Mouse (Mus musculus) thymus, postnatal 14 days (tissue): ENCODE results near the gene Psmb6.
A peak's percentile ranks its signal among the peaks of the same experiment; 100 is the strongest.
"Not testable (repeated sequence)": the region's sequence is repeated elsewhere in the genome, so short reads cannot be mapped to it uniquely, and the experiment has no call there.

Source experiments
- DNase-seq: peaks from one replicate; pipeline ENCODE4 v3.0.0; 2021

The Psmb6 gene

DNA sequence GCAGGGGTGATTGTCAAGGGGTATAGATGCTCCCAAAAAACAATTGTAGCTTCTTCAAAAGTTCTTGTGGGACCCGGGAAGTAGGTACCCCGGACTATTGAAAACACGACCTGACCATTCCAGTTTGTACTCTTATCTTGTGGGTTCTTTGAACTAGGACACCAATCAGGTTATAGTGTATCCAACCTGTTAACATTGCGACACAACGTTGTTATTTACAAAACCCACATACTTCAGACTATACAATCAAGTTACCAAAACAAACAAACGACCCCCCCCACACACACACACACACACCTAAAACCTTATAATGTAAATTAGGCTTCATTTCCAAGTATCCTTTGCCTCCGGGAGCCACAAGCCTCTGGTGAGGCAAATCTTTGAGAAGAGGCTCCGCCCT, 385 bp upstream of the Psmb6 start:
- DNase-seq, result no peak

DNA sequence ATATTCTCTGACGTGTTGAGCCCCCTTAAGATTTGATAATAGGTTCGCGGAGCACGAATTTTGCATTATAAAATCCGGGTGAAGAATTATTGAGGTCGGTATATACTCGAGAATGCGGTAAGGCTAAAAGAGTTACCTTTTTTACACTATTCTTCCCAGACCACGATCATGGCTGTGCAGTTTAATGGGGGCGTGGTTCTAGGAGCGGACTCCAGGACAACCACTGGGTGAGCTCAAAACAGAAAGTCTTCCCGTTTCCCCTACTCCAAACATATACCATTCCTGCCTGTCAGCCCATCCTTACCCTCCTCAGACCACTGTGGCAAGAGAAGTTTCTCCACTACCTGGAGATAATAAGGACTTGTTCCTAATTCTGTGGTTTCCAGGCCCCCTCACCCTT, 559 bp downstream of the Psmb6 start:
- DNase-seq, result no peak

GRCm38 (mm10) chr11:70526211-70526610, 1.0 kb downstream of the Psmb6 start:
- DNase-seq, result no peak

GRCm38 (mm10) chr11:70528610-70529009, 3.4 kb downstream of the Psmb6 start:
- DNase-seq, result no peak

GRCm38 (mm10) chr11:70531065-70531464, 5.9 kb downstream of the Psmb6 start:
- DNase-seq, result not testable (repeated sequence)

DNA sequence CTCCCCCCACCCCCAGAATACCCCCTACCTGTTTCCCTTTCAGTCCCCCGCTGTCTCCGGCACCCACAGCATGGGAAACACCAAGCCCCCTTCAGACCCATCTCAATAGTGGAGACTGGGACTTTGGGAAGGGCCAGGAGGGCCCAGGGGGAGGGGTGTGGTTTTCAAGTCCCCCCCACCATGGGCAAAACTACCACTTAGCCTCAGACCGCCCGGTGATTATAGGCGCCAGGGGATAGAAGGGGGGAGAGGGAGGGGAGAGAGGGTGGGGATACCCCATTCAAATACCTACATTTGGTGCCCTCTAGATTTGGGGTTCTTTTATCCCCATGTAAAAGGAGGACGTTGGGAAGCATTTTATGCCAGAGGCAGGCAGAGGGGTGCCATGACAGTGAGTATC, 7.7 kb downstream of the Psmb6 start, which contains the start of gene Gm40193:
Gm40193 (minus strand) TSS at position 101 of the 400 bp plus-strand sequence.
- DNase-seq, result no peak

- DNase-seq, result no peak
Observed at GRCm38 (mm10) chr11:70539423-70539822, 14.3 kb downstream of the Psmb6 start.

DNA sequence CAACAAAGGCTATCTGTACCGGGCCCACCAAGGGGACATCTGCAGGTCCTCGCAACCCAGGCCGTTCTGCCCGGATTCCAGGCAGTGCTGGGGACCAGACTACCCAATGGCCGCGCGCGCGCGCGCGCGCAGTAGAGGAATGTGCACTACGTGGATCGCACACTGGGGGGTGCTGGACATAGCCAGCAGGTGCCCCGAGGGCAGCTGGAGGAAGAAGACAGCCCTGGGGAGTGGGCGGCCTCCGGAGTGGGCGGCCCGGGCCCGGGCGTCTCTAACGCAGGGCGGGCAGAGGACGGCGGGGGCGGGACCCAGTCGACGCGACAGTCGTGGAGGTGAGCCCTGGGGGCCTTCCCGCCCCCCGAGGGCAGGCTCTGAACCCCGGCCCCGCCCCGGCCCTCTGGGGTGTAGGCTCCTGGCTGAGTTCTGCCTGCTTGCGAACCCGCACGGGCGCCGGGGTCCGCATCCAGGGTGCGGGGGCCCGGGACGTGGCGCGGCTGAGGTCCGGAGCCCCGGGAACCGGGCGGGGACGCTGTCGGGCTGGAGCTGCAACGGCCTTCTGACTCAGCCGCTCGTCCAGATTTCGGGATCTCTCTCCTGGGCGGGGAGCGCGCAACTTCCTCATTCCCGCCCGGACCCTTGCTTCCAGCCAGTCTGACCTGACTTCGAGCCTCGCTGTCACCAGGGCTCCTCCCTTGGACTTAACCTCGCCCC, 14.9 kb downstream of the Psmb6 start, which contains the start of gene Pld2:
Pld2 (plus strand) TSS at position 188 of the 711 bp plus-strand sequence.
- DNase-seq, result peak; percentile 89

DNA sequence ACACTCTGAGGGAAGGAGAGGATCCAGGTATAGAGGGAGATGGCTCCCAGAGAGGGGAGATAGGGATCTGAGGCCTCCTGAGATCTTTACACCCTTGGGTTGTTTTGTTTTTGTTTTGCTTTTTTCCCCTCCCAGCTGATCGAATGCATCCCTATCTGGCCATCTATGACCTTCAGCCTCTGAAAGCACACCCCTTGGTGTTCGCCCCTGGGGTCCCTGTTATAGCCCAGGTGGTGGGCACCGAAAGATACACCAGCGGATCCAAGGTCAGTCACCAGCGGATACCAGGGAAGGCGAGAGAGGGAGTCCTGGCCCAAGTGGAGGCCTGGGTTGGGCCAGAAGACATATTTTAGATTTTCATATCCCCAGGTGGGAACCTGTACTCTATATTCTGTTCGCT, 15.8 kb downstream of the Psmb6 start:
- no peak for DNase-seq

DNA sequence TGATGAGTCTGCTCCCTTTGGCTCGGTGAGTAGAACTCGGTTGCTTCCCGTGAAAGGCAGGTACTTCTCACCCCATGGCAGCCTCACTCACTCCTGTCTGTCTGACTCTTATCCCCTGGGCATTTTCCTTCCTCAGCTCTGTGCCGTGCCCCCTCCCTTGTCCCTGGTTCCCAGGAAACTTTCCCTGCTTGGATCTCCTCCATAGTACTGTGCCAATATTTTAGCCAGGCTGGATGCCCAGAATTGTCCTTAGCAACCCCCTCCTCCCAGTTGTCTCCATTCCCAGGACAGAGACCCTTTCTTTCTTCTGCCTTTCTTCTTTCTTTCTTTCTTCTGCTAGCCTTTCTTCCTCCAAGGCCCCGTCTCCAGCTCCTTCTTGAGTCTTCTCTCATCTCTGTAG, 16.2 kb downstream of the Psmb6 start:
- no peak for DNase-seq

DNA sequence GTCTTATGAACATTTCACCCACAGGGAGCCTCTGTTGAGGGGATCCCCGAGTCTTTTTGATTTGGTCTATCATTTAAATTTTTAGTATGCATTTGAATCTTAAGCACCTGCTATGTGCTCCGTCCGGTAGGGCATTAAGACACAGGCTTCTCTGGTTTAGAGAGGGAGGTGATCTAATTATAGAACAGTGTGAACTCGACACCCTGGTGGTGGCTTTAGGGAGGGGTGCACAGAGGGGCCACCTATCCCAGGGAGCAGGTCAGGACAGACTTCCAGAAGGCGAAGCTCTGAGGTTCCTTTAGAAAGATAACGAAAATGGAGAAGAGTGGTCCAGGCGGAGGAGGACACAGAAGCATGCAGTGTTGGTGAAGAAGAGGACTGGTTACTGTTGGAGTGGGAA, 19.3 kb downstream of the Psmb6 start:
- DNase-seq, result no peak

GRCm38 (mm10) chr11:70551526-70551925, 26.4 kb downstream of the Psmb6 start:
- no peak for DNase-seq

- no peak for DNase-seq
Observed at GRCm38 (mm10) chr11:70553940-70554339, 28.8 kb downstream of the Psmb6 start.

DNA sequence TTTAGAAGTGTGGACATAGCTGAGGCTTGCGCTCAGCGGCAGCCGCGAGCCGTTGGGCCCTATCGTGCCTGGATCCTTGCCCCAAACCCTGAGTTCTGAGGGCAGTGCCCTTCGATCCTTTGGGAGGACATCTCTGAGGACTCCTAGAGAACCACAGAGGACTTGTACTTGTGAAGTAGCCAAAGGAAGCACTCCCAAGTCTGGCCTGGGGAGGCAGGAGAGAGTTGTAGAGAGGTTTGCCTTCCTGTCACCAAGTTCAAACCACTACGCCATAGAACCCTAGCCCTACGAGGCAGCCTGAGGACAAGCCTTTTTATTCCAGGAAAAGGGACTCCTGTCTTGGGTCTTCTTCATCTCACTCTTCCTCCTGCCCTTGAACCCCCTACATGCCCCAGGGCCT, 32.4 kb downstream of the Psmb6 start:
- no peak for DNase-seq

- no peak for DNase-seq
Observed at GRCm38 (mm10) chr11:70561937-70562286, 36.7 kb downstream of the Psmb6 start.

GRCm38 (mm10) chr11:70562287-70562994, 37.3 kb downstream of the Psmb6 start, which contains the start of gene Mink1:
TSS of gene Mink1 (plus strand) at chr11:70562881.
- peak; percentile 94 for DNase-seq

GRCm38 (mm10) chr11:70562995-70563469, 37.9 kb downstream of the Psmb6 start:
- DNase-seq, result no peak

DNA sequence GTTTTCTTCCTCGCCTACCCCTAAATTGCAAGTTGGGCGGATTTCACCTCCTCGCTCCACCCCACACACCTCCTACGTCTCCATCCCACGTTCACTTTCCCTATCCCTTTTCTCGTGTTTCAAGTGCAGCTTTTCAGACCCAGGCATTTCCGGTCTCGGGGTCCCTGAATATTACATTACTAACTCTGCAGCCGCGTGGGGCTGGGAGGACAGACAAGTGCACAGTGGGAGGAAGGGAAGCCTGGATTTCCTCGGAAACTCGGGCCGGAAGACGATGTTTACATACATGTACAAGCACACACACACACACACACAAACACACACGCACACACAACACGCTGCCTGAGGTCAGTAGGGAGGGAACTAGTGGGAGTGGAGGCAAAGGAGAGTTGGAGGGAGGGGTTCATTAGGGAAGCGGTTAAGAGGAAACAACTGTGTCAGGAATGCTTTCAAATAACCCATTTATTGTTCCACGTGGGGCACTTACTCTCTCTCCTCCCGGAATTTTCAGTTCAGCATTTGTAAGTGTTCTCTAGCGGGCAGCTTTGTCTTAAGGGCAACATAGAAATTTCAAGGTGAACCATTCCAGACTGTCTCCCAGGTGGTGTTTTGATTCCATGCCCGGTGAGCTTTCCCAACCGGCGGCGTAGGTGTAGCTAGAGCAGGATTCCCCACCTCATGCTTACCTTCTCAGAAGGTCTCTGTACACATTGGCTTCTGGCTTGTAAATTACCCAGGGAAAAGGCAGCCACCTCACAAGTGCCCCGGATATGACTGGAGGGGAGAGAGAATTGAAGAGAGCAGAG, 38.5 kb downstream of the Psmb6 start:
- DNase-seq, result peak; percentile 57

DNA sequence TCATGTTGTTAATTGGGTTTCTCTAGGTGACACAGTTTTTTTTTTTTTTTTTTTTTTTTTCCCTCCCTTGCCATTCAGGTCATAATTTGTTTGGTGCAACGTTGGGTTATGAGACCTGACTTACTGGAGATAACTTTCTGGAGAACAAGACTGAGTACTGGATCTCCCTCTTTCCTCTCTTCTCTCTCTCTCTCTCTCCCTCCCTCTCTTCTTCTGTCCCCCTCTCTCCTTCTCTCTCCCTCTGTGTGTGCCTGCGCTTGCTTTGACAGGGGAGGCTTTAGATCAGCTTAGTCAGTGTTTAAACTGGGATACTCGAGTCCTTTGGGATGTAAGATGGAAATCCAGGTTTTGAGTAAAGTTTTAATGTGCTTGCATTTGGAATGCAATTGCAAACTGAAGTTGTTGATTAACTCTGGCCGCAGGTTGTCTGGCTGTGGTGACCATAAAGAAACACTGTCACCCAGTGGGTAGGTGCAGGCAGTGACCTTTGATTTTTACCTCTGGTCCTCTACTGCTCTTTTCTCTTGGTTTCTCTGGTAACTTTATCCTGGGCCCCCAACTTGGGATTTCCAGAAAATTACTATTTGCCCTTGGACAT, 39.2 kb downstream of the Psmb6 start:
- no peak for DNase-seq

- DNase-seq, result no peak
Observed at GRCm38 (mm10) chr11:70566586-70566985, 41.4 kb downstream of the Psmb6 start.

GRCm38 (mm10) chr11:70570614-70571013, 45.4 kb downstream of the Psmb6 start:
- not testable (repeated sequence) for DNase-seq

DNA sequence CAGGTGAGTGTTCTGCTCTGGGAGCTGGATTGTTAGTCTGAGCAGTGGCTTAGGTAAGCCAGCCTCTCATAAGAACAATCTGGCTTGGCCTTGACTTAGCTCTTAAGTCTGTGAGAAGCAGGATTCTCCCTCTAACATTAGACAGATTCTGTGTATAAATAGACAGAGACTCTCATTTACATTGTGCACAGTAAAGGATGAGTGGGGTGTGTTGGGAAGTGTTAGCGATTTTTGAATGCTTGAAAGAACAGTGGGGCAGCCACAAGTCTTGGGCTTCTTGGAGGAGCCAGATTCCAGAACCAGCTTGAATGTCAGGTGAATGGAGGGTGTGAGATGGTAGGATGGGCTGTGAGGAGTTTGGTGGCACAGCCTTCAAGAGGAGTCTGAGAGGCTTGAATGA, 46.5 kb downstream of the Psmb6 start:
- DNase-seq, result no peak

GRCm38 (mm10) chr11:70572348-70572902, 47.3 kb downstream of the Psmb6 start:
- DNase-seq, result no peak
